Mouse (Mus musculus) G1E (cell line): ENCODE data around the gene Ftcd. TPM values are rescaled to one million over a fixed set of nuclear protein-coding genes. Genes with fewer than 3 reads are reported as not detected.

ENCODE experiments used
- ATAC-seq: 2 replicates; pipeline ENCODE4 v1.8.0; 2016; ENCODE audit warnings: mild to moderate bottlenecking; ENCODE audit not compliant: insufficient number of reproducible peaks, poor library complexity, low FRiP score, severe bottlenecking; ENCODE audit errors: extremely low read depth
- DNase-seq: peaks from one replicate; pipeline ENCODE4 v3.0.0; 2012; ENCODE audit warnings: low spot score
- H3K27me3 ChIP-seq: 2 replicates; pipeline ENCODE4 v1.6.1; 2012; ENCODE audit warnings: mild to moderate bottlenecking, low read length, inconsistent platforms; ENCODE audit not compliant: insufficient read depth
- H3K36me3 ChIP-seq: replicated peaks from 2 replicates; pipeline ENCODE3; 2012; ENCODE audit warnings: mild to moderate bottlenecking, inconsistent platforms
- H3K4me1 ChIP-seq: 2 replicates; pipeline ENCODE4 v1.6.1; 2012; ENCODE audit warnings: low read depth, low read length, inconsistent platforms, mixed read lengths; ENCODE audit not compliant: insufficient read depth
- H3K4me3 ChIP-seq: 2 replicates; pipeline ENCODE4 v1.5.1; 2012; ENCODE audit warnings: low read depth, mild to moderate bottlenecking, inconsistent platforms, low read length, moderate library complexity, mixed read lengths
- H3K9me3 ChIP-seq: replicated peaks from 2 replicates; pipeline ENCODE4 v1.6.1; 2012; ENCODE audit warnings: inconsistent platforms
- CTCF ChIP-seq: IDR thresholded peaks from 2 replicates; pipeline ENCODE4 v1.5.1; 2012; ENCODE audit warnings: low read depth, low read length, inconsistent platforms, mixed read lengths
- GATA1 ChIP-seq: IDR thresholded peaks from 2 replicates; pipeline ENCODE4 v1.6.1; 2012; ENCODE audit warnings: borderline replicate concordance, low read length, inconsistent platforms, mixed read lengths
- GATA2 ChIP-seq: IDR thresholded peaks from 2 replicates; pipeline ENCODE4 v1.6.1; 2012; ENCODE audit warnings: low read depth, low read length, inconsistent platforms, borderline replicate concordance
- POLR2AphosphoS5 ChIP-seq: IDR thresholded peaks from 2 replicates; pipeline ENCODE4 v1.6.1; 2012; ENCODE audit warnings: low read depth, low read length, inconsistent platforms; ENCODE audit not compliant: insufficient replicate concordance
- TAL1 ChIP-seq: conservative IDR thresholded peaks from 2 replicates; pipeline ENCODE4 v1.6.1; 2012; ENCODE audit warnings: low read depth, low read length, inconsistent platforms, mixed read lengths
- polyA plus RNA-seq: library from polyadenylated mRNA; stranded (reverse); fragments of >175 nt; gene quantifications from 2 replicates; pipeline ENCODE4 v1.2.3, GENCODE M21; 2012
- total RNA-seq, 2 experiments: library from RNA; stranded (forward) in 1 of 2; stranded (reverse) in 1 of 2; fragments of 200-1000 nt in 1 of 2; fragments of >200 nt in 1 of 2; fragmentation: Nextera tagmentation in 1 of 2; gene quantifications; 2 replicates each; pipeline ENCODE4 v1.2.3; 2014 to 2017

The Ftcd gene
- total and polyA plus RNA-seq, 3 experiments = 0.27 TPM; not detected in 2

GRCm38 (mm10) chr10:76636026-76636425 is 60.6 kb downstream of the Ftcd start:
- DNase-seq (no peak), ATAC-seq (no peak)
- no peak for TF ChIP-seq GATA1
- TF ChIP-seq GATA2 = no peak
- no peak for TF ChIP-seq TAL1
- no peak for TF ChIP-seq POLR2AphosphoS5
- TF ChIP-seq CTCF = no peak
- no peaks in the 10 kb centered on the region for H3K9me3 ChIP-seq
- no peaks in the 10 kb centered on the region for H3K4me1 ChIP-seq
- H3K4me3 ChIP-seq = no peak overlapping the region
- no peaks in the 10 kb centered on the region for H3K36me3 ChIP-seq
- peaks cover 4% of the 10 kb centered on the region; the same call in 1 of the 2 replicates for H3K27me3 ChIP-seq

GRCm38 (mm10) chr10:76636601-76637000 is 61.2 kb downstream of the Ftcd start:
- no peak overlapping the region for H3K4me3 ChIP-seq
- no peaks in the 10 kb centered on the region for H3K9me3 ChIP-seq
- no peaks in the 10 kb centered on the region for H3K4me1 ChIP-seq
- H3K36me3 ChIP-seq = no peaks in the 10 kb centered on the region
- TF ChIP-seq GATA2 = no peak
- TF ChIP-seq POLR2AphosphoS5 = no peak
- TF ChIP-seq CTCF = no peak
- no peak for TF ChIP-seq TAL1
- TF ChIP-seq GATA1 = no peak
- DNase-seq (no peak), ATAC-seq (no peak)
- H3K27me3 ChIP-seq = peaks cover 4% of the 10 kb centered on the region; the same call in 1 of the 2 replicates

Other genes starting within 250 kb of the Ftcd start
- 2.6 and 2.8 TPM in 2 replicates for gene Dip2a, start 230.4 kb upstream of the Ftcd start, total RNA-seq (2014; fragmentation: Nextera tagmentation)
- 2.6 and 4.3 TPM in 2 replicates for gene Dip2a, start 230.4 kb upstream of the Ftcd start, total RNA-seq (2017)
- 1.1 and 1.5 TPM in 2 replicates for gene Dip2a, start 230.4 kb upstream of the Ftcd start, polyA plus RNA-seq
- gene AC141477.1, start 135.2 kb upstream of the Ftcd start, total RNA-seq (2014; fragmentation: Nextera tagmentation) = 11.7 TPM in 1 of 2 replicates, not detected in the other
- 7.6 TPM in 1 of 2 replicates, not detected in the other for gene AC141477.1, start 135.2 kb upstream of the Ftcd start, total RNA-seq (2017)
- not detected in 2 replicates for gene AC141477.1, start 135.2 kb upstream of the Ftcd start, polyA plus RNA-seq
- gene Pcnt, start 132.9 kb upstream of the Ftcd start, total RNA-seq (2014; fragmentation: Nextera tagmentation) = 61.9 and 64.3 TPM in 2 replicates
- 46.0 and 50.4 TPM in 2 replicates for gene Pcnt, start 132.9 kb upstream of the Ftcd start, total RNA-seq (2017)
- gene Pcnt, start 132.9 kb upstream of the Ftcd start, polyA plus RNA-seq = 61.9 and 72.1 TPM in 2 replicates
- not detected in 2 replicates for gene 2610028H24Rik, start 126.6 kb upstream of the Ftcd start, total RNA-seq (2014; fragmentation: Nextera tagmentation)
- 0.11 TPM in 1 of 2 replicates, not detected in the other for gene 2610028H24Rik, start 126.6 kb upstream of the Ftcd start, total RNA-seq (2017)
- gene 2610028H24Rik, start 126.6 kb upstream of the Ftcd start, polyA plus RNA-seq = not detected in 2 replicates
- 34.2 and 44.1 TPM in 2 replicates for gene Mcm3ap, start 106.7 kb upstream of the Ftcd start, total RNA-seq (2014; fragmentation: Nextera tagmentation)
- gene Mcm3ap, start 106.7 kb upstream of the Ftcd start, total RNA-seq (2017) = 59.3 and 65.9 TPM in 2 replicates
- gene Mcm3ap, start 106.7 kb upstream of the Ftcd start, polyA plus RNA-seq = 30.5 and 35.4 TPM in 2 replicates
- 6.1 and 8.8 TPM in 2 replicates for gene Ybey, start 106.5 kb upstream of the Ftcd start, total RNA-seq (2014; fragmentation: Nextera tagmentation)
- 9.7 and 10.6 TPM in 2 replicates for gene Ybey, start 106.5 kb upstream of the Ftcd start, total RNA-seq (2017)
- gene Ybey, start 106.5 kb upstream of the Ftcd start, polyA plus RNA-seq = 1.6 and 2.3 TPM in 2 replicates
- gene Lss, start 44.1 kb upstream of the Ftcd start, total RNA-seq (2014; fragmentation: Nextera tagmentation) = 16.3 and 20.5 TPM in 2 replicates
- 64.1 and 66.0 TPM in 2 replicates for gene Lss, start 44.1 kb upstream of the Ftcd start, total RNA-seq (2017)
- gene Lss, start 44.1 kb upstream of the Ftcd start, polyA plus RNA-seq = 26.1 and 46.6 TPM in 2 replicates
- gene Spatc1l, start 13.4 kb upstream of the Ftcd start, total RNA-seq (2014; fragmentation: Nextera tagmentation) = not detected in 2 replicates
- 0.11 TPM in 1 of 2 replicates, not detected in the other for gene Spatc1l, start 13.4 kb upstream of the Ftcd start, total RNA-seq (2017)
- gene Spatc1l, start 13.4 kb upstream of the Ftcd start, polyA plus RNA-seq = not detected in 2 replicates
- gene Col6a2, start 48.0 kb downstream of the Ftcd start, total RNA-seq (2014; fragmentation: Nextera tagmentation) = not detected in 2 replicates
- gene Col6a2, start 48.0 kb downstream of the Ftcd start, total RNA-seq (2017) = under 0.01 and 0.11 TPM in 2 replicates
- gene Col6a2, start 48.0 kb downstream of the Ftcd start, polyA plus RNA-seq = not detected in 2 replicates
- not detected in 2 replicates for gene Col6a1, start 150.5 kb downstream of the Ftcd start, total RNA-seq (2014; fragmentation: Nextera tagmentation)
- gene Col6a1, start 150.5 kb downstream of the Ftcd start, total RNA-seq (2017) = 0.05 TPM in 1 of 2 replicates, not detected in the other
- gene Col6a1, start 150.5 kb downstream of the Ftcd start, polyA plus RNA-seq = not detected in 2 replicates